In the genomic region with DNA sequence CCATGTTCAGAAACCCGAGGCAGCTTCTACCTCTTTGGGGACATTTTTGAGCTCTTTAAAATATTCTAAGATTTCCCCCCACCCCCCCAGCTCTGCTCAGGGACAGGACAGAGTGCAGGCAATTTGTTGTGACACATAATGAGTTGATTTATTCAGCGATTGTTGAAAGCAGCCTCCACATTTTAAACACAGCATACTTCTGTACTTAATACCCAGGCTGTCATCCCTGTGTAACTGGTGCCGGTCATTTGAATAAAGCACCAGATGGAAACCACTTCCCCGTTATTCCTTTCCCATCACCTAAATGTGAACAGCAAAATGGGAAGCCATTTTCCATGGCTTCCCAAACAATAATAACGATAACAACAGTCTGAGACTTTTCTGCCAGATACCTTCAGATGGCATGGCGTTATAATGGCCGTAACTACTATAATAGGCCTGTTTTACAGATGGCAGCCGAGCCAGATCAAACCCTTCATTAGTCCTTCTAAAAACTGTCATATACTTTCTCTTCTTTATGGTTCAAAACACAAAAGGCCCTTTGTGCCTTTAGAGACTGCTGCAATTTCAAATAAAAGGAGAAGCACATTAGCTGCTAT, we compare ENCODE assay signal across 12 mouse cellular contexts.
DNase-seq lines count a peak whose midpoint lies in the region; ATAC-seq lines count a peak whose summit lies in the region.
"Had no signal": no experiment of that assay in that cellular context is flagged by ENCODE, and none has a peak within 500 bp of the region (broad histone marks: within the 10 kb centered on the region; RNA-seq: fewer than 3 reads in every experiment).

No protein-coding gene starts in this region.

- peaks cover 30% of the 10 kb centered on the region for H3K4me1 ChIP-seq in limb, embryonic 12.5 days (replicated peaks)
- peaks cover 30% of the 10 kb centered on the region for H3K4me1 ChIP-seq in limb, embryonic 10.5 days
- peaks cover 29% of the 10 kb centered on the region for H3K4me1 ChIP-seq in embryonic facial prominence, embryonic 14.5 days (ENCODE audit: control insufficient read depth, insufficient read depth, low read length)
- H3K4me1 ChIP-seq in hindbrain, embryonic 10.5 days (replicated peaks), result peaks cover 41% of the 10 kb centered on the region
- peaks cover 13% of the 10 kb centered on the region for H3K4me1 ChIP-seq in midbrain, embryonic 16.5 days (ENCODE audit: control insufficient read depth, insufficient read depth, low read length)
- H3K4me1 ChIP-seq: liver, embryonic 13.5 days had no signal

- 30% methylated on average over 8 of the region's 8 CpGs for WGBS in limb, embryonic 12.5 days
- WGBS in limb, embryonic 10.5 days, result 60% methylated on average over 8 of the region's 8 CpGs
- 29% methylated on average over 8 of the region's 8 CpGs for WGBS in embryonic facial prominence, embryonic 14.5 days
- 46% methylated on average over 8 of the region's 8 CpGs for WGBS in hindbrain, embryonic 10.5 days
- WGBS in midbrain, embryonic 16.5 days, result 22% methylated on average over 8 of the region's 8 CpGs

- no peak for ATAC-seq in limb, embryonic 12.5 days (ENCODE audit: insufficient number of reproducible peaks, insufficient read depth, low FRiP score, low TSS enrichment, low read depth)
- ATAC-seq in embryonic facial prominence, embryonic 14.5 days (ENCODE audit: low read depth), result peak; percentile 51; the same call in 1 of the 2 replicates
- peak; percentile 72 for ATAC-seq in midbrain, embryonic 16.5 days
- ATAC-seq in frontal cortex, adult (ENCODE audit: low TSS enrichment), result no peak

- no peak overlapping the region for H3K4me3 ChIP-seq in limb, embryonic 12.5 days (replicated peaks)
- no peak overlapping the region for H3K4me3 ChIP-seq in limb, embryonic 10.5 days
- H3K4me3 ChIP-seq in embryonic facial prominence, embryonic 14.5 days (ENCODE audit: low read depth, low read length), result no peak overlapping the region
- H3K4me3 ChIP-seq in hindbrain, embryonic 10.5 days, result no peak overlapping the region
- H3K4me3 ChIP-seq in midbrain, embryonic 16.5 days (ENCODE audit: low read depth, low read length), result no peak overlapping the region
- H3K4me3 ChIP-seq: liver, embryonic 13.5 days had no signal

- H3K27me3 ChIP-seq in limb, embryonic 12.5 days, result no peaks in the 10 kb centered on the region
- no peaks in the 10 kb centered on the region for H3K27me3 ChIP-seq in limb, embryonic 10.5 days (ENCODE audit: low read depth, poor library complexity, severe bottlenecking)
- H3K27me3 ChIP-seq in embryonic facial prominence, embryonic 14.5 days (replicated peaks; ENCODE audit: control insufficient read depth, insufficient read depth, low read length), result peaks cover 3% of the 10 kb centered on the region; the same call in 1 of the 2 replicates
- H3K27me3 ChIP-seq in hindbrain, embryonic 10.5 days (ENCODE audit: insufficient read depth, poor library complexity, severe bottlenecking), result peaks cover 13% of the 10 kb centered on the region
- H3K27me3 ChIP-seq in midbrain, embryonic 16.5 days (ENCODE audit: control insufficient read depth, insufficient read depth, low read depth, low read length), result no peaks in the 10 kb centered on the region; the same call in 1 of the 2 replicates
- H3K27me3 ChIP-seq: CH12.LX; liver, embryonic 13.5 days had no signal

- DNase-seq in limb, embryonic 10.5 days (ENCODE audit: low spot score), result no peak
- DNase-seq in embryonic facial prominence, embryonic 14.5 days (ENCODE audit: low spot score), result peak; percentile 26
- DNase-seq in hindbrain, embryonic 10.5 days (ENCODE audit: low spot score), result peak; percentile 17
- DNase-seq in spleen, postnatal 36 days (ENCODE audit: low spot score in 2 of 2), result no peak
- DNase-seq: cerebellum, adult 9-11 months; kidney, adult 9 months; layer of hippocampus, postnatal 36 days; liver, embryonic 13.5 days had no signal

- H3K27ac ChIP-seq in limb, embryonic 12.5 days, result 0 out of 2 replicates have a peak overlapping the region, but pooled peaks have one; percentile 32
- no peak overlapping the region for H3K27ac ChIP-seq in limb, embryonic 10.5 days
- H3K27ac ChIP-seq in embryonic facial prominence, embryonic 14.5 days (replicated peaks; ENCODE audit: low read depth, low read length), result no peak overlapping the region; the same call in 1 of the 2 replicates
- peak overlapping the region; percentile 80 for H3K27ac ChIP-seq in hindbrain, embryonic 10.5 days
- H3K27ac ChIP-seq in midbrain, embryonic 16.5 days (ENCODE audit: low read length), result peak overlapping the region; percentile 1; the same call in 1 of the 2 replicates
- H3K27ac ChIP-seq: liver, embryonic 13.5 days had no signal

- no peak overlapping the region for H3K9ac ChIP-seq in limb, embryonic 12.5 days (replicated peaks)
- no peak overlapping the region for H3K9ac ChIP-seq in embryonic facial prominence, embryonic 14.5 days (ENCODE audit: low read depth, low read length)
- no peak overlapping the region for H3K9ac ChIP-seq in midbrain, embryonic 16.5 days (ENCODE audit: low read depth, low read length)
- H3K9ac ChIP-seq: liver, embryonic 13.5 days had no signal

- no peaks in the 10 kb centered on the region for H3K9me3 ChIP-seq in limb, embryonic 12.5 days
- H3K9me3 ChIP-seq in limb, embryonic 10.5 days (replicated peaks), result no peaks in the 10 kb centered on the region
- H3K9me3 ChIP-seq in embryonic facial prominence, embryonic 14.5 days (ENCODE audit: control insufficient read depth, low read length), result no peaks in the 10 kb centered on the region
- no peaks in the 10 kb centered on the region for H3K9me3 ChIP-seq in hindbrain, embryonic 10.5 days
- H3K9me3 ChIP-seq in midbrain, embryonic 16.5 days (replicated peaks; ENCODE audit: control insufficient read depth, low read length, poor library complexity, severe bottlenecking), result no peaks in the 10 kb centered on the region
- H3K9me3 ChIP-seq: liver, embryonic 13.5 days had no signal

- H3K4me2 ChIP-seq in limb, embryonic 12.5 days, result no peak overlapping the region
- no peak overlapping the region for H3K4me2 ChIP-seq in embryonic facial prominence, embryonic 14.5 days (ENCODE audit: low read depth, low read length)
- no peak overlapping the region for H3K4me2 ChIP-seq in midbrain, embryonic 16.5 days (ENCODE audit: low read length)
- H3K4me2 ChIP-seq: liver, embryonic 13.5 days had no signal

- no peaks in the 10 kb centered on the region for H3K36me3 ChIP-seq in limb, embryonic 12.5 days
- no peaks in the 10 kb centered on the region for H3K36me3 ChIP-seq in limb, embryonic 10.5 days
- no peaks in the 10 kb centered on the region for H3K36me3 ChIP-seq in embryonic facial prominence, embryonic 14.5 days (ENCODE audit: control insufficient read depth, insufficient read depth, low read length)
- no peaks in the 10 kb centered on the region for H3K36me3 ChIP-seq in hindbrain, embryonic 10.5 days
- no peaks in the 10 kb centered on the region for H3K36me3 ChIP-seq in midbrain, embryonic 16.5 days (ENCODE audit: control insufficient read depth, insufficient read depth, low read length)
- H3K36me3 ChIP-seq: liver, embryonic 13.5 days had no signal

Comparison
In these comparisons a context has a peak if more than half of its experiments do, and no peak if none do; other contexts are left out.
1. H3K27ac ChIP-seq: peak in limb, embryonic 12.5 days (single experiment), hindbrain, embryonic 10.5 days (single experiment) and midbrain, embryonic 16.5 days (single experiment); none in limb, embryonic 10.5 days (single experiment) and embryonic facial prominence, embryonic 14.5 days (single experiment).
2. ATAC-seq: peak in embryonic facial prominence, embryonic 14.5 days (single experiment) and midbrain, embryonic 16.5 days (single experiment); none in limb, embryonic 12.5 days (single experiment) and frontal cortex, adult (single experiment).
3. DNase-seq: peak in embryonic facial prominence, embryonic 14.5 days (single experiment) and hindbrain, embryonic 10.5 days (single experiment); none in limb, embryonic 10.5 days (single experiment) and spleen, postnatal 36 days (0 of 2).